Mouse (Mus musculus): ENCODE measurements around the gene Myo9b. TPM values are rescaled to one million over a fixed set of nuclear protein-coding genes. Genes with fewer than 3 reads are reported as not detected.
"Not testable (repeated sequence)": the region's sequence is repeated elsewhere in the genome, so short reads cannot be mapped to it uniquely, and the experiment has no call there.

Gene Myo9b
- polyA plus RNA-seq, 1 experiment from 2014 or later, result 23.9 TPM

DNA sequence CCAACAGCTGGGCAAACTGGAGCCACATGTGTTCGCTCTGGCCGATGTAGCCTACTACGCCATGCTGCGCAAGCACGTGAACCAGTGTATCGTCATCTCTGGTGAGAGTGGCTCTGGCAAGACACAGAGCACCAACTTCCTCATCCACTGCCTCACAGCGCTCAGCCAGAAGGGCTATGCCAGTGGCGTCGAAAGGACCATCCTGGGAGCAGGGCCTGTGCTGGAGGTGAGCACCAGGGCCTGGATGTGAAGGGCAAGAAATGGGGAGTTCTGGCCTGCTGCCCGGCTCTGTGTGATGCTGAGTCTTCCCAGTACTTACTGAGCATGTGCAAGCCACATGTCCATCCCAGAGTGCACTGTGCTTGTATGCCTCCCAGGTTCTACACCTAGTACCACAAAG, 18.4 kb downstream of the Myo9b start:
- 96% methylated on average over 10 of the region's 10 CpGs for WGBS
- no peaks in the 10 kb centered on the region for H3K27me3 ChIP-seq (replicated peaks; ENCODE audit: control insufficient read depth, insufficient read depth, low read length)
- ATAC-seq, result no peak
- H3K4me3 ChIP-seq (replicated peaks; ENCODE audit: low read length), result no peak overlapping the region
- no peaks in the 10 kb centered on the region for H3K4me1 ChIP-seq (replicated peaks; ENCODE audit: control insufficient read depth, insufficient read depth, low read length)
- no peak overlapping the region for H3K9ac ChIP-seq (replicated peaks; ENCODE audit: low read depth, low read length)
- no peak overlapping the region for H3K4me2 ChIP-seq (ENCODE audit: low read length)
- H3K36me3 ChIP-seq (ENCODE audit: control insufficient read depth, insufficient read depth), result peaks cover 13% of the 10 kb centered on the region
- H3K9me3 ChIP-seq (ENCODE audit: control insufficient read depth, low read length), result no peaks in the 10 kb centered on the region
- no peak overlapping the region for H3K27ac ChIP-seq (ENCODE audit: low read length)

DNA sequence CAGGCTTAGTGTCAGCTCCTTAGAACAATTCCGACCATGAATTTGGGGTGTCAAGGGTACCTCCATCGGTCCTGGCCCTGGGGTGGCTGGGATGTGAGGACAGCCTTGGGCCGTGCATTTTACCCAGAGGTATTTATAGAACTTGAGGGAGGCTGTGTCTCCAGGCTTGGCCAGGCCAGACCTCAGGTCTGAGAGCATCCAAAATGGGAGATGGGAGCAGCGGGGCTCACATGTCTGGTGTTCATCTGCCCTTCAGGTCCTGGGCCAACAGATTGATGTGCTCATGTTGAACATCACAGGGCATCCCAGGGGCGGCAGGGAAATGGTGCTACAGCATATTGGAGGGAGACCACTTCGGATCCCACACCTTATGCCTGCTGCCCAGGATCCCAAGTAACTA, 18.8 kb downstream of the Myo9b start:
- no peak overlapping the region for H3K27ac ChIP-seq (ENCODE audit: low read length)
- no peaks in the 10 kb centered on the region for H3K9me3 ChIP-seq (ENCODE audit: control insufficient read depth, low read length)
- no peaks in the 10 kb centered on the region for H3K4me1 ChIP-seq (replicated peaks; ENCODE audit: control insufficient read depth, insufficient read depth, low read length)
- WGBS, result 94% methylated on average over 6 of the region's 6 CpGs
- H3K36me3 ChIP-seq (ENCODE audit: control insufficient read depth, insufficient read depth), result peaks cover 13% of the 10 kb centered on the region
- H3K4me3 ChIP-seq (replicated peaks; ENCODE audit: low read length), result no peak overlapping the region
- no peak for ATAC-seq
- no peaks in the 10 kb centered on the region for H3K27me3 ChIP-seq (replicated peaks; ENCODE audit: control insufficient read depth, insufficient read depth, low read length)
- H3K4me2 ChIP-seq (ENCODE audit: low read length), result no peak overlapping the region
- H3K9ac ChIP-seq (replicated peaks; ENCODE audit: low read depth, low read length), result no peak overlapping the region

- not testable (repeated sequence) for H3K4me3 ChIP-seq (replicated peaks; ENCODE audit: low read length); H3K9me3 ChIP-seq (ENCODE audit: control insufficient read depth, low read length); ATAC-seq; H3K9ac ChIP-seq (replicated peaks; ENCODE audit: low read depth, low read length); H3K27me3 ChIP-seq (replicated peaks; ENCODE audit: control insufficient read depth, insufficient read depth, low read length); H3K4me1 ChIP-seq (replicated peaks; ENCODE audit: control insufficient read depth, insufficient read depth, low read length); H3K4me2 ChIP-seq (ENCODE audit: low read length); H3K27ac ChIP-seq (ENCODE audit: low read length)
- H3K36me3 ChIP-seq (ENCODE audit: control insufficient read depth, insufficient read depth), result peaks cover 13% of the 10 kb centered on the region
- WGBS, result 93% methylated on average over 3 of the region's 3 CpGs
Observed at GRCm38 (mm10) chr8:71293930-71294329, 21.4 kb downstream of the Myo9b start.

- Histone ChIP-seq H3K9me3 (ENCODE audit: control insufficient read depth, low read length) (no peaks in the 10 kb centered on the region), H3K4me2 (ENCODE audit: low read length) (no peak overlapping the region), H3K27ac (ENCODE audit: low read length) (no peak overlapping the region), H3K9ac (replicated peaks; ENCODE audit: low read depth, low read length) (no peak overlapping the region), H3K36me3 (ENCODE audit: control insufficient read depth, insufficient read depth) (peaks cover 6% of the 10 kb centered on the region), H3K27me3 (replicated peaks; ENCODE audit: control insufficient read depth, insufficient read depth, low read length) (no peaks in the 10 kb centered on the region), H3K4me1 (replicated peaks; ENCODE audit: control insufficient read depth, insufficient read depth, low read length) (no peaks in the 10 kb centered on the region), H3K4me3 (replicated peaks; ENCODE audit: low read length) (no peak overlapping the region)
- ATAC-seq, result no peak
- WGBS, result 97% methylated on average over 2 of the region's 2 CpGs
Observed at GRCm38 (mm10) chr8:71296188-71296621, 23.7 kb downstream of the Myo9b start.

GRCm38 (mm10) chr8:71296784-71297183, 24.3 kb downstream of the Myo9b start:
- Histone ChIP-seq H3K27me3 (replicated peaks; ENCODE audit: control insufficient read depth, insufficient read depth, low read length) (no peaks in the 10 kb centered on the region), H3K36me3 (ENCODE audit: control insufficient read depth, insufficient read depth) (peaks cover 3% of the 10 kb centered on the region; the same call in 1 of the 2 replicates), H3K9ac (replicated peaks; ENCODE audit: low read depth, low read length) (no peak overlapping the region), H3K4me3 (replicated peaks; ENCODE audit: low read length) (no peak overlapping the region), H3K27ac (ENCODE audit: low read length) (no peak overlapping the region), H3K4me2 (ENCODE audit: low read length) (no peak overlapping the region), H3K4me1 (replicated peaks; ENCODE audit: control insufficient read depth, insufficient read depth, low read length) (no peaks in the 10 kb centered on the region), H3K9me3 (ENCODE audit: control insufficient read depth, low read length) (no peaks in the 10 kb centered on the region)
- no peak for ATAC-seq
- WGBS, result 96% methylated on average over 2 of the region's 2 CpGs

- Histone ChIP-seq H3K36me3 (ENCODE audit: control insufficient read depth, insufficient read depth) (peaks cover 9% of the 10 kb centered on the region), H3K4me1 (replicated peaks; ENCODE audit: control insufficient read depth, insufficient read depth, low read length) (no peaks in the 10 kb centered on the region), H3K4me3 (replicated peaks; ENCODE audit: low read length) (no peak overlapping the region), H3K4me2 (ENCODE audit: low read length) (no peak overlapping the region), H3K9ac (replicated peaks; ENCODE audit: low read depth, low read length) (no peak overlapping the region), H3K9me3 (ENCODE audit: control insufficient read depth, low read length) (no peaks in the 10 kb centered on the region), H3K27me3 (replicated peaks; ENCODE audit: control insufficient read depth, insufficient read depth, low read length) (no peaks in the 10 kb centered on the region), H3K27ac (ENCODE audit: low read length) (no peak overlapping the region)
- 92% methylated on average over 1 of the region's 1 CpGs for WGBS
- no peak for ATAC-seq
Observed at GRCm38 (mm10) chr8:71297439-71297838, 24.9 kb downstream of the Myo9b start.

DNA sequence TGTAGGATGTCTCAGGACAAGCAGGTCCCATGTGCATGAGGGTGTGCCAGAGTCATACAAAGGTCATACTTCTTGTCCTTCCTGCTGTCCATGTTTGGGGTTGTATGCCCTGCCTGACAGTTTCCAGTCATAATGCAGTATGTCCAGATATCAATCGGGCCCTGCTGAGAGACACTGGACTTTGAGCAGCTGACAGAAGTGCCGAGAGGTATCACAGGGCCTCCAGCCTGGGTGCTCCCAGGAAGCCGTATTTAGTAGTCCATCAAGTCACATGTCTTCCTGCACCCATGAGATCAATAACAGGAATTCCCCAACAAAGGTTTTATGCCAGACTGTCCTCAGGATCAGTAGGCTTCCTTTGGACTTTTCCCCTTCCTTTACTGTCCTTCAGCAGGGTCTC, 27.2 kb downstream of the Myo9b start:
- Histone ChIP-seq H3K4me2 (ENCODE audit: low read length) (no peak overlapping the region), H3K9ac (replicated peaks; ENCODE audit: low read depth, low read length) (no peak overlapping the region), H3K36me3 (ENCODE audit: control insufficient read depth, insufficient read depth) (peaks cover 9% of the 10 kb centered on the region), H3K4me1 (replicated peaks; ENCODE audit: control insufficient read depth, insufficient read depth, low read length) (no peaks in the 10 kb centered on the region), H3K27me3 (replicated peaks; ENCODE audit: control insufficient read depth, insufficient read depth, low read length) (no peaks in the 10 kb centered on the region), H3K9me3 (ENCODE audit: control insufficient read depth, low read length) (no peaks in the 10 kb centered on the region), H3K27ac (ENCODE audit: low read length) (no peak overlapping the region), H3K4me3 (replicated peaks; ENCODE audit: low read length) (no peak overlapping the region)
- ATAC-seq, result no peak
- 97% methylated on average over 3 of the region's 3 CpGs for WGBS

GRCm38 (mm10) chr8:71302788-71303187, 30.3 kb downstream of the Myo9b start:
- Histone ChIP-seq H3K27ac (ENCODE audit: low read length) (no peak overlapping the region), H3K4me1 (replicated peaks; ENCODE audit: control insufficient read depth, insufficient read depth, low read length) (no peaks in the 10 kb centered on the region), H3K4me3 (replicated peaks; ENCODE audit: low read length) (no peak overlapping the region), H3K27me3 (replicated peaks; ENCODE audit: control insufficient read depth, insufficient read depth, low read length) (no peaks in the 10 kb centered on the region), H3K9ac (replicated peaks; ENCODE audit: low read depth, low read length) (no peak overlapping the region), H3K36me3 (ENCODE audit: control insufficient read depth, insufficient read depth) (peaks cover 5% of the 10 kb centered on the region; the same call in 1 of the 2 replicates), H3K4me2 (ENCODE audit: low read length) (no peak overlapping the region), H3K9me3 (ENCODE audit: control insufficient read depth, low read length) (no peaks in the 10 kb centered on the region)
- 97% methylated on average over 1 of the region's 1 CpGs for WGBS
- no peak for ATAC-seq

DNA sequence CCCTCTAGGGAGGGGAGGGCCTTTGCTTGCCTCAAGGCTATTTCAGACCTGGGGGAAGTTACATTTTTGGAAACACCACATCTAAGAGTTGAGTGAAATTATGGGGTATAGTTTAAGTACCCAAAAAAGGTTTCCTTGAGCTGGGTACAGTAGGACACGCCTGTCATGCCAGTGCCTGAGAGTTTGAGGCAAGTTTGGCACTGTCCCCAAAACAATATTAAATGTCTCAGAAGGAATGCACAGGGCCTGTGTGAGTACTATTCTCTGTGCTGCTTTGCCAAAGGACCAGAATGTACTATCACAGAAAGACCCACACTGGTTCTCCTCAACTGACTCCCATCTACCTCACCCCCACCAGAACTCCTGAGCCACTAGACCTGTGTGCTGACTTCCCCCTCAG, 31.1 kb downstream of the Myo9b start:
- no peak overlapping the region for H3K4me3 ChIP-seq (replicated peaks; ENCODE audit: low read length)

GRCm38 (mm10) chr8:71305988-71306387, 33.5 kb downstream of the Myo9b start:
- Histone ChIP-seq H3K4me1 (replicated peaks; ENCODE audit: control insufficient read depth, insufficient read depth, low read length) (no peaks in the 10 kb centered on the region), H3K27me3 (replicated peaks; ENCODE audit: control insufficient read depth, insufficient read depth, low read length) (no peaks in the 10 kb centered on the region), H3K4me3 (replicated peaks; ENCODE audit: low read length) (no peak overlapping the region), H3K9ac (replicated peaks; ENCODE audit: low read depth, low read length) (no peak overlapping the region), H3K36me3 (ENCODE audit: control insufficient read depth, insufficient read depth) (peaks cover 5% of the 10 kb centered on the region; the same call in 1 of the 2 replicates), H3K27ac (ENCODE audit: low read length) (no peak overlapping the region), H3K9me3 (ENCODE audit: control insufficient read depth, low read length) (no peaks in the 10 kb centered on the region), H3K4me2 (ENCODE audit: low read length) (no peak overlapping the region)
- no peak for ATAC-seq
- 79% methylated on average over 1 of the region's 1 CpGs for WGBS

More for the DNA sequence above, 31.1 kb downstream of the Myo9b start:
- H3K27me3 ChIP-seq (replicated peaks; ENCODE audit: control insufficient read depth, insufficient read depth, low read length), result no peaks in the 10 kb centered on the region
- WGBS, result 97% methylated on average over 1 of the region's 1 CpGs
- H3K27ac ChIP-seq (ENCODE audit: low read length), result no peak overlapping the region
- H3K4me1 ChIP-seq (replicated peaks; ENCODE audit: control insufficient read depth, insufficient read depth, low read length), result no peaks in the 10 kb centered on the region
- H3K4me2 ChIP-seq (ENCODE audit: low read length), result no peak overlapping the region
- H3K36me3 ChIP-seq (ENCODE audit: control insufficient read depth, insufficient read depth), result peaks cover 5% of the 10 kb centered on the region; the same call in 1 of the 2 replicates
- ATAC-seq, result no peak
- no peak overlapping the region for H3K9ac ChIP-seq (replicated peaks; ENCODE audit: low read depth, low read length)
- H3K9me3 ChIP-seq (ENCODE audit: control insufficient read depth, low read length), result no peaks in the 10 kb centered on the region

All from forebrain, embryonic 16.5 days (tissue).